Mouse (Mus musculus): ENCODE measurements around the gene Pgap2. TPM values are rescaled to one million over a fixed set of nuclear protein-coding genes. Genes with fewer than 3 reads are reported as not detected.
A peak's percentile ranks its signal among the peaks of the same experiment; 100 is the strongest.
"Not testable (repeated sequence)": the region's sequence is repeated elsewhere in the genome, so short reads cannot be mapped to it uniquely, and the experiment has no call there.

Pgap2 gene
- polyA plus RNA-seq, 1 experiment from 2014 or later = 24.8 TPM

DNA sequence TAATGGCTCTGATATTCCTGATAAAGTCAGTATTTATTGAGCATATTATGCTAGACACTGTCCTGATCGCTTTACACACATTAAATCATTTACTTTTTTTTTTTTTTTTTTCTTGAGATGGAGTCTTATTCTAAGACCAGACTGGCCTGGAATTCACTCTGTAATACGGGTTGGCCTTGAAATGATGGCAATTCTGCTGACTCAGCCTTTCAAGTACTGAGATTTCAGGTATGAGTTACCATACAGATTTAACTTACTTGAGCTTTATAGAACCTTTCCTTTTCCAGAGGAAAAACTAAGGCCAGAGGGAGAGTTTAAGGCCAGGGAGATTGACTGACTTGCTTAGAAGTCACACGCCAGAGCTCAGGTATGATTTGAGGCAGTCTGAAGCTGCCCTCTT lies 46.6 kb downstream of the Pgap2 start:
- Histone ChIP-seq H3K9me3 (replicated peaks; ENCODE audit: control insufficient read depth, low read length) (no peaks in the 10 kb centered on the region), H3K4me3 (ENCODE audit: low read depth, low read length) (no peak overlapping the region), H3K4me1 (ENCODE audit: control insufficient read depth, low read depth, low read length) (peaks cover 11% of the 10 kb centered on the region), H3K4me2 (ENCODE audit: low read depth, low read length) (no peak overlapping the region), H3K9ac (ENCODE audit: low read depth, low read length) (no peak overlapping the region), H3K27ac (ENCODE audit: low read length) (no peak overlapping the region), H3K36me3 (ENCODE audit: control insufficient read depth, insufficient read depth) (no peaks in the 10 kb centered on the region), H3K27me3 (ENCODE audit: control insufficient read depth, insufficient read depth, low read depth, low read length) (no peaks in the 10 kb centered on the region)
- WGBS (ENCODE audit: insufficient replicate concordance) = 74% methylated on average over 3 of the region's 3 CpGs
- ATAC-seq (ENCODE audit: low read depth) = no peak

DNA sequence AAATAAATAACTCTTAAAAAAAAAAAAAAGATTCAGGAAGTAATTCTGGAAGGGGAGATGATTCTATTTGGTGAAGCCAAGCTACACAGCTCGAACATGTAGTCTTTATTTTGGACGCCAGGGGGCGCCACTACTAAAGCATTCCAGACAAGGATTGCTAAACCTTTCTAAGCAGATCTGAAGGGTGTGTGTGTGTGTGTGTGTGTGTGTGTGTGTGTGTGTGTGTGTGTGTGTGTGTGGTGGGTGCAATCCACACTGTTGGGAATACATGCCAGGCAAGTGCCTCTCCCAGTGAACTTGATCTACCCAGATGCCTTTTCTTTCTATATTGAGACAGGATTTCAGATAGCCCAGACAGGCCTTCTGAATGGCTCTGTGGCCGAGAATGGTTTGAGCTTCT lies 48.2 kb downstream of the Pgap2 start:
- Histone ChIP-seq H3K9ac (ENCODE audit: low read depth, low read length) (no peak overlapping the region), H3K27me3 (ENCODE audit: control insufficient read depth, insufficient read depth, low read depth, low read length) (no peaks in the 10 kb centered on the region), H3K4me1 (ENCODE audit: control insufficient read depth, low read depth, low read length) (peaks cover 11% of the 10 kb centered on the region; the same call in 1 of the 2 replicates), H3K4me2 (ENCODE audit: low read depth, low read length) (no peak overlapping the region), H3K4me3 (ENCODE audit: low read depth, low read length) (no peak overlapping the region), H3K9me3 (replicated peaks; ENCODE audit: control insufficient read depth, low read length) (no peaks in the 10 kb centered on the region), H3K27ac (ENCODE audit: low read length) (no peak overlapping the region), H3K36me3 (ENCODE audit: control insufficient read depth, insufficient read depth) (no peaks in the 10 kb centered on the region)
- WGBS (ENCODE audit: insufficient replicate concordance) = 19% methylated on average over 4 of the region's 4 CpGs
- ATAC-seq (ENCODE audit: low read depth) = peak; percentile 60

DNA sequence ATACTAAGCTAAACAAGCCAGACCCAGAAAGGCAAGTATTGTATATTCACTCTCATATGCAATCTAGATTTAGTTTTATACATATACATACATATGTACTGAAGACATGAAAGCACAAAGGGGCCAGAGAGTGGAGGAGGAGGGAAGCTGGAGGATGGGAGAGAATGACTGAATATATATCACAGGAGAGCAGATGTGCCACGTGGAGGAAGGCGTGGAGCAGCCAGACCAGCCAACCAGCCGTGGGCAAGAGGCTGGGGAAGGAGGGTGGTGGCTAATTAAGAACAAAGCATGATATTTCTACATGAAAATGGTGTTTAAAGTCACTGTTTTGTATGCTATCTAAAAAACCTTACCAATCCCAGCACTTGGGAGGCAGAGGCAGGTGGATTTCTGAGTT lies 48.7 kb downstream of the Pgap2 start:
- no peak for ATAC-seq (ENCODE audit: low read depth)

DNA sequence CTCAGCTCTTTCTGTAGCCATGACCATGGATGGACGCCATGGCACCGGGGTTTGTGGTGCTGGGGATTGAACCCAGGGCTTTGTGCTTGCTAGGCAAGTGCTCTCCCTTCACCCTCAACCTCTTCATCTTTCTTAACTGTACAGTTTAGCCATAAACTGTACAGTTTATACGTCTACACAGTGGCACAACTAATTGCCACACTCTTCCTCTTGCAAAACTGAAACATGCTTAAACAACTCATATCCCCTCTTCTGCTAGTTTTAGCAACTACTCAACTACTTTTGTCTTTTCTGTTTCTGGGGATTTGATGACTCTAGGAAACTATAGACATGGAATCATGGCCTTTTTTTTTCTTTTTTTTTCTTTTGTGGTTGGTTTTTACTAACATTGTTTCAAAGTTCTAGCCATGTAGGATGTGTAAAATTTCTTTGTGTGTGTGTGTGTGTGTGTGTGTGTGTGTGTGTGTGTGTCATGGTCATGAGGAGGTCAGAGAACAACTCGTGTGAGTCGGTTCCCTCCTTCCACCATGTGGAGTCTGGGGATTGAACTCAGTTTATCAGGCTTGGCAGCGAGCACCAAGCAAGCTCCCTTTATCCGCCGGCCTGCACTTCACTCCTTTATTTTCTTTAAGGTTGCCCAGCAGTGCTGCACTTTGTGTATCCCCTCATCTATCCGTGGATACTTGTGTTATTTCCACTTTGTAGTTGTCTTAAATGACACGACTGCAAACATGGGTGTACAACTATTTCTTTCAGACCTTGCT lies 49.9 kb downstream of the Pgap2 start:
- H3K36me3 ChIP-seq (ENCODE audit: control insufficient read depth, insufficient read depth) = no peaks in the 10 kb centered on the region
- WGBS (ENCODE audit: insufficient replicate concordance) = 66% methylated on average over 10 of the region's 10 CpGs
- no peaks in the 10 kb centered on the region for H3K27me3 ChIP-seq (ENCODE audit: control insufficient read depth, insufficient read depth, low read depth, low read length)
- no peak overlapping the region for H3K4me2 ChIP-seq (ENCODE audit: low read depth, low read length)
- H3K9ac ChIP-seq (ENCODE audit: low read depth, low read length) = no peak overlapping the region
- no peak overlapping the region for H3K27ac ChIP-seq (ENCODE audit: low read length)
- H3K4me1 ChIP-seq (ENCODE audit: control insufficient read depth, low read depth, low read length) = peaks cover 5% of the 10 kb centered on the region; the same call in 1 of the 2 replicates
- no peak overlapping the region for H3K4me3 ChIP-seq (ENCODE audit: low read depth, low read length)
- H3K9me3 ChIP-seq (replicated peaks; ENCODE audit: control insufficient read depth, low read length) = no peaks in the 10 kb centered on the region
- no peak for ATAC-seq (ENCODE audit: low read depth)

More for the DNA sequence above, 48.7 kb downstream of the Pgap2 start:
- Histone ChIP-seq H3K36me3 (ENCODE audit: control insufficient read depth, insufficient read depth) (no peaks in the 10 kb centered on the region), H3K9me3 (replicated peaks; ENCODE audit: control insufficient read depth, low read length) (no peaks in the 10 kb centered on the region), H3K27me3 (ENCODE audit: control insufficient read depth, insufficient read depth, low read depth, low read length) (no peaks in the 10 kb centered on the region), H3K27ac (ENCODE audit: low read length) (no peak overlapping the region), H3K4me2 (ENCODE audit: low read depth, low read length) (no peak overlapping the region), H3K9ac (ENCODE audit: low read depth, low read length) (no peak overlapping the region), H3K4me1 (ENCODE audit: control insufficient read depth, low read depth, low read length) (peaks cover 9% of the 10 kb centered on the region; the same call in 1 of the 2 replicates), H3K4me3 (ENCODE audit: low read depth, low read length) (no peak overlapping the region)
- whole genome bisulfite sequencing (ENCODE audit: insufficient replicate concordance) = 48% methylated on average over 3 of the region's 3 CpGs

DNA sequence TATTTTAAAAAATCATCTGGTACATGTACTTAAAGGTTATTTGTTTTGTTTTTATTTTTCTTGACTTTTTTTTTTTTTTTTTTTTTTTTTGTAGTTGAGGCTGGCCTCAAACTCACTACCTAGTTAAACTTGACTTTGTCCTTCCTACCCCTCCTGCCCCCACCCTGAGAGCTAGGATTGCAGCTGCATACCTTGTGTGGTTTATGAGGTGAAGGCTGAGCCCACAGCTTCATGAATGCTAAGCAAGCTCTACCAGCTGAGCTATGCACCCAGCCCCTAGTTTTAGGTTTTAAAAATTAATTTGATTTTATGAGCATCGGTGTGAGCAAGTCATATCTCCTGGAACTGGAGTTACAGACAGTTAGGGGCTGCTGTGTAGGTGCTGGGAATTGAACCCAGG lies 50.5 kb downstream of the Pgap2 start:
- Histone ChIP-seq H3K4me3 (ENCODE audit: low read depth, low read length) (no peak overlapping the region), H3K27ac (ENCODE audit: low read length) (no peak overlapping the region), H3K4me2 (ENCODE audit: low read depth, low read length) (no peak overlapping the region), H3K27me3 (ENCODE audit: control insufficient read depth, insufficient read depth, low read depth, low read length) (no peaks in the 10 kb centered on the region), H3K36me3 (ENCODE audit: control insufficient read depth, insufficient read depth) (no peaks in the 10 kb centered on the region), H3K9me3 (replicated peaks; ENCODE audit: control insufficient read depth, low read length) (no peaks in the 10 kb centered on the region), H3K4me1 (ENCODE audit: control insufficient read depth, low read depth, low read length) (peaks cover 5% of the 10 kb centered on the region; the same call in 1 of the 2 replicates), H3K9ac (ENCODE audit: low read depth, low read length) (no peak overlapping the region)
- 71% methylated on average over 1 of the region's 1 CpGs for WGBS (ENCODE audit: insufficient replicate concordance)
- no peak for ATAC-seq (ENCODE audit: low read depth)

DNA sequence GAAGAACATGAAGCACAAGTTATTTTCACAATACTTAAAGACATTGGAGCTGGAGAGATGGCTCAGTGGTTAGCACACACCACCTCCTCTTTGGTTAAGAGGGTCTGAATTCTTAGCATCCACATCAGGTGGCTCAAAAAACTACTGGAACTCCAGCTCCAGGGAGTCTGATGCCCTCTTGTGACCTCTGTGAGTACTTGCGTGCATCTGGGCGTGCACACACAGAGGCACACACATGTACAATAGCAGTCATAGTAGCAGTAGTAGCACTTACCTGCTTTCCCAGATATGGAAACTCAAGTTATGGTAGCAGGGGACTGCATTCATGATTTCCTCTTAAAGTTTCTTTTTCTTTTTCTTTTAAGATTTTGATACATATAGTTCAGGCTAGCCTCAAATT lies 53.0 kb downstream of the Pgap2 start:
- no peak for ATAC-seq (ENCODE audit: low read depth)
- Histone ChIP-seq H3K27me3 (ENCODE audit: control insufficient read depth, insufficient read depth, low read depth, low read length) (no peaks in the 10 kb centered on the region), H3K9ac (ENCODE audit: low read depth, low read length) (no peak overlapping the region), H3K27ac (ENCODE audit: low read length) (no peak overlapping the region), H3K4me3 (ENCODE audit: low read depth, low read length) (no peak overlapping the region), H3K36me3 (ENCODE audit: control insufficient read depth, insufficient read depth) (no peaks in the 10 kb centered on the region), H3K4me2 (ENCODE audit: low read depth, low read length) (no peak overlapping the region), H3K4me1 (ENCODE audit: control insufficient read depth, low read depth, low read length) (peaks cover 16% of the 10 kb centered on the region), H3K9me3 (replicated peaks; ENCODE audit: control insufficient read depth, low read length) (no peaks in the 10 kb centered on the region)
- 80% methylated on average over 2 of the region's 2 CpGs for WGBS (ENCODE audit: insufficient replicate concordance)

DNA sequence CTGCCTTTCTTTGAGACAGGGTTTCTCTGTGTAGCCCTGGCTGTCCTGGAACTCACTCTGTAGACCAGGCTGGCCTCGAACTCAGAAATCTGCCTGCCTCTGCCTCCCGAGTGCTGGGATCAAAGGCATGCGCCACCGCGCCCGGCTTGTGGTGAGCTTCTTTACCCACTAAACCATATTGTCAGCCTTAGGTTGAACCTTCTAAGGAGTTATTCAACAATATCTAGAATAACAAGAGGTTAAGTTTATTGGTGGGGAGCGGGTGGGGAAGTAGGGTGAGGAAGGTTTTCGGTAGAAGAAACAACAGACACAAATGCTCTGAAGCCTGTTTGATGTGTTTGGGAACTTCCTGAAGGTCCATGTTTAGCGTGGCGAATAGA lies 56.0 kb downstream of the Pgap2 start:
- not testable (repeated sequence) for ATAC-seq (ENCODE audit: low read depth); H3K9me3 ChIP-seq (replicated peaks; ENCODE audit: control insufficient read depth, low read length); H3K27me3 ChIP-seq (ENCODE audit: control insufficient read depth, insufficient read depth, low read depth, low read length); H3K36me3 ChIP-seq (ENCODE audit: control insufficient read depth, insufficient read depth)
- peak overlapping the region; percentile 92 for H3K4me2 ChIP-seq (ENCODE audit: low read depth, low read length)
- peak overlapping the region; percentile 94 for H3K27ac ChIP-seq (ENCODE audit: low read length)
- H3K4me3 ChIP-seq (ENCODE audit: low read depth, low read length) = peak overlapping the region; percentile 90
- peaks cover 31% of the 10 kb centered on the region for H3K4me1 ChIP-seq (ENCODE audit: control insufficient read depth, low read depth, low read length)
- WGBS (ENCODE audit: insufficient replicate concordance) = 54% methylated on average over 10 of the region's 10 CpGs
- peak overlapping the region; percentile 87; the same call in 1 of the 2 replicates for H3K9ac ChIP-seq (ENCODE audit: low read depth, low read length)

DNA sequence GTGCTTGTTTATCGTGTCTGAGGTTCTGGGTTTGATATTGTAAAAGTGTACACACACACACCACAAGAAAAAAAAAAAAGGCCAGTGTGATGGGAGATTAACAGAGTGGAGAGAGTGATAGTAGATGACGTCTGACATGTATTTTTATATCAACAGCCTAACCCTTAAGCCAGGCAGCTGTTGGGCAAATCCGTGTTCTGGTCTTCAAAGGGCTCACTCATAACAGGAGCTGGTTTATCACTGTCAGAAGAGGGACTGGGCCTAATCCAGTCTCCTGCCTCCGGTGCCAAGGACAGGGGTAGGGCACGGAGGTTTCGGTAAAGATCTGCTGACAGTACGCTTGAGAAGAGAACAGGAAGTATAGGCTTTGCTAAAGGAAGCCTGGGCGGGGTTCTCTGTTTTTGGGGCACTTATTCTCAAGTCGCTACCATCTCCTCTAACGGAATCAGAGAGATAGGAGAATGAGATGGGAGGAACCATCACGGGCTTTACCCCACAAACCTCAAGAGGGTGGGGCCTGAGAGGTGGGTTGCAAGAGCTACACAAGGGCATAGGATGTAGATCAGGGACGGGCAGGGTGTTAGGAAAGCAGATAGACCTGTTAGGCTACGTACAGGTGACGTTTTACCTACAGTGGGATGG lies 56.5 kb downstream of the Pgap2 start:
- H3K4me2 ChIP-seq (ENCODE audit: low read depth, low read length) = peak overlapping the region; percentile 92
- H3K36me3 ChIP-seq (ENCODE audit: control insufficient read depth, insufficient read depth) = no peaks in the 10 kb centered on the region
- peak overlapping the region; percentile 90 for H3K4me3 ChIP-seq (ENCODE audit: low read depth, low read length)
- peaks cover 34% of the 10 kb centered on the region for H3K4me1 ChIP-seq (ENCODE audit: control insufficient read depth, low read depth, low read length)
- peak overlapping the region; percentile 94 for H3K27ac ChIP-seq (ENCODE audit: low read length)
- H3K9ac ChIP-seq (ENCODE audit: low read depth, low read length) = peak overlapping the region; percentile 87
- H3K27me3 ChIP-seq (ENCODE audit: control insufficient read depth, insufficient read depth, low read depth, low read length) = no peaks in the 10 kb centered on the region
- no peaks in the 10 kb centered on the region for H3K9me3 ChIP-seq (replicated peaks; ENCODE audit: control insufficient read depth, low read length)
- WGBS (ENCODE audit: insufficient replicate concordance) = 8% methylated on average over 14 of the region's 14 CpGs
- ATAC-seq (ENCODE audit: low read depth) = peak; percentile 2; the same call in 1 of the 2 replicates

DNA sequence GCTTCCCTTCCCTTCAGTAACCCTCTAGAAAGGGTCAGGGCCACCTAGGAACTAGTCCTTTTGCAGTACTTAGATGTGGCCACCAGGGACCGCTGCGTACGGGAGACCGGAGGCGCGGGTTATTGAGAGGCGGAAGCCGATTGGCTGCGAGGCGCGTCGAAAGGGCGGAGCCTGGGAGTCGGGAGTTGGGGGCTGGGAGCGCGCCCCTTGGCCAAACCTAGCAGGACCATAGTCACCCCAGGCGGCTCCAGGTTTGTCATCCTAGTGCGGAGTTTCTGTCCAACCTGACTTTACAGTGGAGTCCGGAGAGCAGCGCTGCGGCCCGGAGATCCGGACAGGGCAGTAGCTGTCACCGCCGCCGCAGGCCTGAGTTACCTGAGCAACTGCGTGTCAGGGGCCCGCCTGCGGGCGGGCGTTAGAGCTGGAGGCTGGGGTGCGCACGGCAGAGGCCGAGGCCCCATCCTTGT lies 57.1 kb downstream of the Pgap2 start:
- Histone ChIP-seq H3K4me3 (ENCODE audit: low read depth, low read length) (peak overlapping the region; percentile 90), H3K4me1 (ENCODE audit: control insufficient read depth, low read depth, low read length) (peaks cover 39% of the 10 kb centered on the region), H3K27ac (ENCODE audit: low read length) (peak overlapping the region; percentile 94), H3K4me2 (ENCODE audit: low read depth, low read length) (peak overlapping the region; percentile 92), H3K36me3 (ENCODE audit: control insufficient read depth, insufficient read depth) (no peaks in the 10 kb centered on the region), H3K9me3 (replicated peaks; ENCODE audit: control insufficient read depth, low read length) (no peaks in the 10 kb centered on the region), H3K27me3 (ENCODE audit: control insufficient read depth, insufficient read depth, low read depth, low read length) (no peaks in the 10 kb centered on the region), H3K9ac (ENCODE audit: low read depth, low read length) (peak overlapping the region; percentile 87)
- WGBS (ENCODE audit: insufficient replicate concordance) = under 1% methylated on average over 34 of the region's 34 CpGs
- peak; percentile 81 for ATAC-seq (ENCODE audit: low read depth)
